Mouse (Mus musculus): ENCODE data around the gene Imp3. TPM values are rescaled to one million over a fixed set of nuclear protein-coding genes. Genes with fewer than 3 reads are reported as not detected.

Imp3 gene
- total RNA-seq, 2 experiments from 2014 or later: 49.1 to 51.4 TPM

DNA sequence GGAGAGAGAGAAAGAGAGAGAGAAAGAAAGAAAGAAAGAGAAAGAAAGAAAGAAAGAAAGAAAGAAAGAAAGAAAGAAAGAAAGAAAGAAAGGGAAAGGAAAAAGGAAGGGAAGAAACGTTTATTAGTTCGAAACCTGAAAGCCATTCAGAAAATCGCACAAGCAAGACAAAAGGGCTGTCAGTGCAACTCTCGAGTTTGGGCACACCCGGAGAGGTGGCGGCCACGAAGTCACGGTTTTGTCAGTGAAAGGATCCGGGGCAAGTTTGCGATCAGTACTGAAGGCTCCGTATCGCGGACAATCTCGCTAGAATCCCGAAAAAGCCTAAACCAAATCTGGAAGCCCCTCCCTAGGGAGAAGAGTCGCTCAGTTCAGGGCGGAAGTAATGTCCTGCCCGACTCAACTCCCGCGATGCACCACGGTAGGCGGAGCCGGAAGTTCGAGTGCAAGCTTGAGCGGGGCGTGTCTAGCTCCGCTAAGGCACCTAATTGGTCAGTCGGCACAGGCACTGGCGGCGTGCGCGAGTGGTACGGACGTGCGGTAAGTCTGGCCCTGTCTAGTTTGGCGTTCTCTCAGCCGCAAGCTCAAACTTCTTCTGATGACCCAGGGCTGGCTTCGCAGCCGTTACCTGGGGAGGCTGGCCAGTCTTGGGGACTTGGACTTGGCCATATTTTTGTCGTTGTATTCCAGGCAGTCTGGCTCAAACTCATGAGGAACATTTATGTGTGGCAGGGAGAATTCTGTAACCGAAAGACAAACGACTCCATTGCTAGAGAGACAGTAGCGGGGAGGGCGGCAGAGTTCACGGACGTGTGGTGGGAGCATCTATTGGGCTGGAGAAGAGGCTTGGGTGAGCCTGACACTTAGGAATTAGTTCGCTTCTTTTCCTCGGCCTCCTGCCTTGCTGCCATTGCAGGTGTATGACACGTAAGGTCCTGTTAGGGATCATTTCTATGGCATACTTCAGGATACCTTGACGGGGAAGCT lies 13.4 kb downstream of the Imp3 start, which contains the start of gene Snupn:
Snupn (plus strand) TSS at position 465 of the 987 bp plus-strand sequence.
- intact Hi-C loops (cut with DNase I): loop anchor here (1.0 to 2.0 kb wide), 2 partner anchors 60 to 181 kb away; no protein-coding TSS in a partner anchor
- peak within 1 kb of the TSS; percentile 97 for H3K27ac ChIP-seq
- TF ChIP-seq CTCF (IDR thresholded peaks at IDR 0.05): no peak
- DNase-seq: peak; percentile 98
- peak within 1 kb of the TSS; percentile 94 for H3K4me3 ChIP-seq

DNA sequence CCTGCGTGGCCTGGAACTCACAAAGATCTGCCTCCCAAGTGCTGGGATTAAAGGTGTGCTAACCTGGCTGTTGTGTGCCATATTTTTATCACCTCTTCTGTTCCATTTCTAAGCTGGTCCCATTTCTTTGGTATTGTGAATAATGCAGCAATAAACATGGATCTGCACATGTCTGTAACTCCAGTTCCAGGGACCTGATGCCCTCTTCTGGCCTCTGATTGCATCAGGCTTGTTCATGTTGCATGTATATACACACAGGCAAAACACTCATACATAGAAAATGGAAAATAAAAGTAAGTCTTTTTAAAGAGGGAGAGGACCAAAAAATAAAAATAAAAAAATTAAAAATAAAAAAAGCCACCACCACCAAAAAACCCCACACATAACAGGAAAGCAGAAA lies 16.3 kb downstream of the Imp3 start:
- DNase-seq: no peak
- intact Hi-C loops (cut with DNase I): no loop called here
- Histone ChIP-seq H3K4me3 (no peak overlapping the region), H3K27ac (no peak overlapping the region)
- TF ChIP-seq CTCF (IDR thresholded peaks at IDR 0.05): peak; percentile 12; the same call in 1 of the 2 replicates

DNA sequence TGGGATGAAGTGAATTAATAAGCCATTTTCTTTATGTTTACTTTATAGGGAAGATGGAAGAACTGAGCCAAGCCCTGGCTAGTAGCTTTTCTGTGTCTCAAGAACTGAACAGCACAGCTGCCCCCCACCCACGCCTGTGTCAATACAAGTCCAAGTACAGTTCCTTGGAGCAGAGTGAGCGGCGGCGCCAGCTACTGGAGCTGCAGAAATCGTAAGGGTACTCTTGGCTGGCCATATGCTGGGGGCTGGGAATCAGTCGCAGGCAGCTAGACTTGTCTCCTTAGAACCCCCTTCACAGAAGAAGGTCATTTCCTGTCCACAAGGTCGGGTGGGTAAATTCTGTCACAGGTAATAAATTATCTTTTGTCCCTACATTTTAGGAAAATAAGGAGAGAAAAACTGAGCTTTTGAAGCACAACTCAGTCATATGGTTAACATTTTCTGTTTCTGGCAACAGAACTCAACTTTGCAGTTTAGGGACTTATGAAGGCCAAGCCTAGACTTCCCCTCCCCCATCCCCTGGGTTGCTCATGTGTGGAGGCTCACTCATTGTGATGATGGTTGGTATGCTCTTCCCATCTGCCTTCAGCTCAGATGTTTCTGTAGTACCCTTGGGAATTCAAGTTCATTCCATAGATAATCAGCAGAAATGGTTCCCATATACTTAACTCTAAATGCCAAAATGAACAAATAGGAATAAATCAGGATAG lies 19.8 kb downstream of the Imp3 start:
- TF ChIP-seq CTCF (IDR thresholded peaks at IDR 0.05): no peak
- DNase-seq: no peak
- Histone ChIP-seq H3K4me3 (no peak overlapping the region), H3K27ac (no peak overlapping the region)
- intact Hi-C loops (cut with DNase I): no loop called here

DNA sequence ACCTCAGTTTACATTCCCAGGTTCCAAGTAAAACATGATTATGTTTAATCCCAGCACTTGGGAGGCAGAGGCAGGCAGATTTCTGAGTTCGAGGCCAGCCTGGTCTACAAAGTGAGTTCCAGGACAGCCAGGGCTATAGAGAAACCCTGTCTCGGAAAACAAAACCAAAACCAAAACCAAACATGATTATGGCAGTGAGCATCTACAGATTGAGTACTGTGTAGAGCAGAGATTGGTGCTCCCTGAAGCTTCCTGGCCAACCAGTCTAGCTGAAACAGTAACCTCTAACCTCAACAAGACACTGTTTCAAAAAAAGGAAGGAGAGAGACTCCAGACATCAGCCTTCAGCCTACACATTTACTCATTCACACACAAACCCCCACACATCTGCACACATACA lies 21.4 kb downstream of the Imp3 start:
- intact Hi-C loops (cut with DNase I): no loop called here
- no peak overlapping the region for H3K4me3 ChIP-seq
- no peak overlapping the region for H3K27ac ChIP-seq
- no peak for TF ChIP-seq CTCF (IDR thresholded peaks at IDR 0.05)
- no peak for DNase-seq

- TF ChIP-seq CTCF (IDR thresholded peaks at IDR 0.05): peak; percentile 9; the same call in 1 of the 2 replicates
Measured at GRCm38 (mm10) chr9:56961591-56961990, 24.3 kb downstream of the Imp3 start.

GRCm38 (mm10) chr9:56970158-56970557 lies 32.9 kb downstream of the Imp3 start:
- no peak overlapping the region for H3K4me3 ChIP-seq
- no peak for DNase-seq
- no peak for TF ChIP-seq CTCF (IDR thresholded peaks at IDR 0.05)
- H3K27ac ChIP-seq: no peak overlapping the region
- intact Hi-C loops (cut with DNase I): loop anchor here (10.0 kb wide), 1 partner anchor 75 kb away; no protein-coding TSS in a partner anchor

More at GRCm38 (mm10) chr9:56961591-56961990, 24.3 kb downstream of the Imp3 start:
- Histone ChIP-seq H3K4me3 (no peak overlapping the region), H3K27ac (no peak overlapping the region)
- no peak for DNase-seq
- intact Hi-C loops (cut with DNase I): no loop called here

DNA sequence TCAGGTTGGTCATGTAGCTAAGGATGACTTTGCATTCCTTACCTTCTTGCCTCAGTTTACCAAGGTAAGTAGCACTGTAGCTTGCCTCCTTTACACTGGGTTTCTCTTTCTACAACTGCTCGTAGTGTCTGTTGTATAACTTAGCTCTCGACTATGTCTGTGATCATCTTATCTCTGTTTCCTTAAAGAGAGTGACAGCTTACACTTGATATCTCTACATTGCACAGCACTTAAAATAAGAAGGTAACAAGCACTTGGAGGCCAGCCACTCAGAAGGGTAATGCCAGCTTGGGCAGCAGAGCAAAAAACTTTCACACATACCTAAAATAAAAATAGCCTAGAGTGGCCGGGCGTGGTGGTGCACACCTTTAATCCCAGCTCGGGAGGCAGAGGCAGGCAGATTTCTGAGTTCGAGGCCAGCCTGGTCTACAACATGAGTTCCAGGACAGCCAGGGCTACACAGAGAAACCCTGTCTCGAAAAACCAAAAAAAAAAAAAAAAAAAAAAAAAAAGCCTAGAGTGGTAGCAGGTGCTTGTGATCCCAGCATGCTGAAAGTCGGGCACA lies 36.8 kb downstream of the Imp3 start:
- TF ChIP-seq CTCF (IDR thresholded peaks at IDR 0.05): no peak
- DNase-seq: no peak
- Histone ChIP-seq H3K4me3 (no peak overlapping the region), H3K27ac (no peak overlapping the region)
- intact Hi-C loops (cut with DNase I): loop anchor here (10.0 kb wide), 1 partner anchor 71 kb away; no protein-coding TSS in a partner anchor

GRCm38 (mm10) chr9:56975199-56975598 lies 37.9 kb downstream of the Imp3 start:
- intact Hi-C loops (cut with DNase I): loop anchor here (10.0 kb wide), 1 partner anchor 70 kb away; no protein-coding TSS in a partner anchor
- no peak for DNase-seq
- Histone ChIP-seq H3K27ac (no peak overlapping the region), H3K4me3 (no peak overlapping the region)
- no peak for TF ChIP-seq CTCF (IDR thresholded peaks at IDR 0.05)

DNA sequence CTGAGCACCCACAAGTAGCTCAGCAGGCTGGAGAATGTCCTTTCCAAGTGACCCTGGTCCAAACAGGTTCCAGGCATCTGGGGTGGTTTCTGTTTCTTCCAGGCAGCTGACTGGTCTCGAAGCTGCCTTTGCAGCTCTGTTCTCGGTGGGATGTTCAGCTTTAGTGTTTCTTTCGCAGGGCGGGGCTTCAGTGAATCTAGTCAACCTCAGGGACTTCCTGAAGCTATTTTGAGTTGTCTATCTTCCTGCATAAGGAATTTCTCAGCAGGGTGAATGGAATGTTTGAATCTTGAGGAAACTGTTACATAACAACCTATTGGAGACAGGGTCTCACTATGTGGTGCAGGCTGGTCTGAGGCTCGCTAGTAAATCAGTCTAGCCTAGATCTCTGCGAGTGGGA lies 42.9 kb downstream of the Imp3 start:
- no peak for TF ChIP-seq CTCF (IDR thresholded peaks at IDR 0.05)

DNA sequence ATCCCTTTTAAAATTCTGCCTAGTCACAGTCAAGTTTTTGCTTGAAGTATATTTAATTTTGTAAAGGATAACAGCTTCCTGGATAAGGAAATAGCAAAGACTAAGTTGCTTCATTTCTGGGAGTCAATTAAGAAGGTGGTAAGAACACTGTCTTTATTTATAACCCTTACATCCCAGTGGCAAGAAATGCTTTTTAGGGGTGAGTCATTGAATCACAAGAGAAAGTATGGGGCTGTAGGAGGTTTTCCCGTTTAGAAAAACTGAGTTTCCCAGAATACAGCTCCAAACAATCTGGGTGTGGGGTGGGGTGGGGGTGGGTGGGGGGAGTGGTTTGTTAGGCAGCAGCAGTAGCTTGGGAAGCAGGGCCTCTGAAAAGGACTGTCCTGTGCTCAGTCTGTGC lies 44.2 kb downstream of the Imp3 start:
- no peak overlapping the region for H3K27ac ChIP-seq
- no peak for TF ChIP-seq CTCF (IDR thresholded peaks at IDR 0.05)
- DNase-seq: no peak
- intact Hi-C loops (cut with DNase I): no loop called here
- no peak overlapping the region for H3K4me3 ChIP-seq

More for the DNA sequence above, 42.9 kb downstream of the Imp3 start:
- Histone ChIP-seq H3K4me3 (no peak overlapping the region), H3K27ac (no peak overlapping the region)
- intact Hi-C loops (cut with DNase I): no loop called here
- DNase-seq: no peak

Other genes with a start within 250 kb of the Imp3 start
- gene Lingo1, start 141.0 kb upstream of the Imp3 start, total RNA-seq (2021): under 1 TPM; 0.17 to 0.48 TPM
- gene Odf3l1, start 72.8 kb upstream of the Imp3 start, total RNA-seq (2021): under 1 TPM in 1 of 2 experiments, not detected in 1; 0.22 TPM
- 1 to 10 TPM; 5.7 to 6.0 TPM for gene Cspg4, start 72.4 kb upstream of the Imp3 start, total RNA-seq (2021)
- gene Snx33, start 9.1 kb upstream of the Imp3 start, total RNA-seq (2021): 1 to 10 TPM; 4.3 to 4.7 TPM
- 10 to 100 TPM in 1 of 2 experiments, 1 to 10 TPM in 1; 8.4 to 11.3 TPM for gene Snupn, start 13.4 kb downstream of the Imp3 start, total RNA-seq (2021)
- gene Ptpn9, start 57.4 kb downstream of the Imp3 start, total RNA-seq (2021): 1 to 10 TPM; 3.1 to 5.0 TPM
- 10 to 100 TPM; 17.1 to 18.7 TPM for gene Sin3a, start 134.6 kb downstream of the Imp3 start, total RNA-seq (2021)
- gene Man2c1, start 193.2 kb downstream of the Imp3 start, total RNA-seq (2021): 10 to 100 TPM; 30.9 to 35.6 TPM
- 1 to 10 TPM; 4.8 to 7.3 TPM for gene Neil1, start 210.8 kb downstream of the Imp3 start, total RNA-seq (2021)
- 10 to 100 TPM; 26.3 to 27.1 TPM for gene Commd4, start 220.9 kb downstream of the Imp3 start, total RNA-seq (2021)